Mouse (Mus musculus) heart, embryonic 14.5 days (tissue): ENCODE data around the gene Hist1h2ae. TPM values are rescaled to one million over a fixed set of nuclear protein-coding genes. Genes with fewer than 3 reads are reported as not detected.
"Not testable (repeated sequence)": the region's sequence is repeated elsewhere in the genome, so short reads cannot be mapped to it uniquely, and the experiment has no call there.

ENCODE experiments used
- ATAC-seq: fragments of 200-750 bp; cut with Nextera tagmentation; 2 replicates; pipeline ENCODE4 v1.8.0; 2017; ENCODE audit warnings: low read depth, moderate TSS enrichment; ENCODE audit not compliant: insufficient number of reproducible peaks, insufficient read depth, low FRiP score
- H3K27ac ChIP-seq, 2 experiments: fragments of 200-500 bp in 1 of 2; fragments of 300-500 bp in 1 of 2; sonication (generic) in 1 of 2; replicated peaks in 1 of 2; 2 replicates each; pipeline ENCODE4 v1.5.1; 2012 to 2014; ENCODE audit warnings: low read depth in 2 of 2, low read length in 2 of 2, control low read depth in 1 of 2, mild to moderate bottlenecking in 1 of 2, mixed read lengths in 1 of 2; ENCODE audit not compliant: control insufficient read depth in 1 of 2, insufficient read depth in 1 of 2
- H3K27me3 ChIP-seq: fragments of 300-500 bp; sonication (generic); 2 replicates; pipeline ENCODE4 v1.6.1; 2014; ENCODE audit warnings: mild to moderate bottlenecking, low read length, control low read depth; ENCODE audit not compliant: control insufficient read depth, insufficient read depth
- H3K36me3 ChIP-seq: fragments of 300-500 bp; sonication (generic); 2 replicates; pipeline ENCODE4 v1.6.1; 2014; ENCODE audit warnings: mild to moderate bottlenecking, control low read depth, low read length, mixed read lengths; ENCODE audit not compliant: control insufficient read depth, insufficient read depth
- H3K4me1 ChIP-seq, 2 experiments: fragments of 200-500 bp in 1 of 2; fragments of 300-500 bp in 1 of 2; sonication (generic) in 1 of 2; 2 replicates each; pipeline ENCODE4 v1.6.1; 2012 to 2014; ENCODE audit warnings: low read length in 2 of 2, control low read depth in 1 of 2, mixed read lengths in 1 of 2; ENCODE audit not compliant: control insufficient read depth in 2 of 2, insufficient read depth in 2 of 2
- H3K4me2 ChIP-seq: fragments of 300-500 bp; sonication (generic); 2 replicates; pipeline ENCODE4 v1.6.1; 2014; ENCODE audit warnings: mild to moderate bottlenecking, low read length
- H3K4me3 ChIP-seq, 2 experiments: fragments of 200-500 bp in 1 of 2; fragments of 300-500 bp in 1 of 2; sonication (generic) in 1 of 2; 2 replicates each; pipeline ENCODE4 v1.5.1; 2012 to 2014; ENCODE audit warnings: low read length in 2 of 2, mild to moderate bottlenecking in 2 of 2, control low read depth in 1 of 2, low read depth in 1 of 2, moderate library complexity in 1 of 2; ENCODE audit not compliant: control insufficient read depth in 1 of 2, insufficient read depth in 1 of 2
- H3K9ac ChIP-seq: fragments of 300-500 bp; sonication (generic); 2 replicates; pipeline ENCODE4 v1.6.1; 2014; ENCODE audit warnings: mild to moderate bottlenecking, low read length
- H3K9me3 ChIP-seq: fragments of 300-500 bp; sonication (generic); 2 replicates; pipeline ENCODE4 v1.6.1; 2016; ENCODE audit warnings: low read length, control low read depth; ENCODE audit not compliant: control insufficient read depth
- WGBS: fragments of 180-500 bp; shearing (Covaris S2); extraction: QIAGEN DNeasy Blood & Tissue Kit; methylation state at CpG from one replicate; pipeline ENCODE4 v1.1.7; 2014; 5-methylcytosine and 5-hydroxymethylcytosine counted together
- polyA plus RNA-seq: library from polyadenylated mRNA; unstranded; fragments of >200 nt; fragmentation: Nextera tagmentation; extraction: Ambion mirVana; gene quantifications from 2 replicates; pipeline ENCODE4 v1.2.1, GENCODE M21; 2014

Hist1h2ae gene
- polyA plus RNA-seq, 1 experiment from 2014 or later = 49.1 TPM

GRCm38 (mm10) chr13:23591206-23591605 is 20.2 kb upstream of the Hist1h2ae start:
- Histone ChIP-seq H3K9me3 (no peaks in the 10 kb centered on the region), H3K4me3 (no peak overlapping the region), H3K27me3 (no peaks in the 10 kb centered on the region), H3K27ac (no peak overlapping the region), H3K9ac (no peak overlapping the region), H3K4me1 (peaks cover 0 to 2% of the 10 kb centered on the region in 2 experiments; a peak in 1 of 4 replicates), H3K36me3 (no peaks in the 10 kb centered on the region), H3K4me2 (no peak overlapping the region)
- ATAC-seq = no peak
- WGBS = 89% methylated on average over 7 of the region's 7 CpGs

- H3K9ac ChIP-seq = peak overlapping the region; percentile 76
- H3K4me3 ChIP-seq = peak overlapping the region; percentile 23 to 49
- H3K27me3 ChIP-seq = no peaks in the 10 kb centered on the region
- H3K4me2 ChIP-seq = peak overlapping the region; percentile 91
- 7% methylated on average over 1 of the region's 1 CpGs for WGBS
- ATAC-seq = no peak
- no peaks in the 10 kb centered on the region for H3K9me3 ChIP-seq
- H3K4me1 ChIP-seq = peaks cover 5 to 14% of the 10 kb centered on the region in 2 experiments
- H3K27ac ChIP-seq = peak overlapping the region; percentile 87 to 95
- H3K36me3 ChIP-seq = no peaks in the 10 kb centered on the region
Observed at GRCm38 (mm10) chr13:23586940-23587225, 15.9 kb upstream of the Hist1h2ae start.

GRCm38 (mm10) chr13:23586099-23586939 is 15.3 kb upstream of the Hist1h2ae start:
- ATAC-seq = no peak
- H3K27me3 ChIP-seq = no peaks in the 10 kb centered on the region
- H3K4me2 ChIP-seq = peak overlapping the region; percentile 91
- 3% methylated on average over 21 of the region's 22 CpGs for WGBS
- H3K4me3 ChIP-seq = peak overlapping the region; percentile 23 to 49
- H3K4me1 ChIP-seq = peaks cover 5 to 15% of the 10 kb centered on the region in 2 experiments
- peak overlapping the region; percentile 87 to 95 for H3K27ac ChIP-seq
- no peaks in the 10 kb centered on the region for H3K36me3 ChIP-seq
- H3K9me3 ChIP-seq = no peaks in the 10 kb centered on the region
- H3K9ac ChIP-seq = peak overlapping the region; percentile 87

GRCm38 (mm10) chr13:23585442-23586098 is 14.6 kb upstream of the Hist1h2ae start:
- peak overlapping the region; percentile 49 to 57 for H3K4me3 ChIP-seq
- not testable (repeated sequence) for H3K36me3 ChIP-seq, H3K27me3 ChIP-seq, H3K9me3 ChIP-seq
- peak; percentile 81 for ATAC-seq
- peak overlapping the region; percentile 95 to 98 for H3K27ac ChIP-seq
- WGBS = 0% methylated on average over 27 of the region's 36 CpGs
- peaks cover 5 to 15% of the 10 kb centered on the region in 2 experiments for H3K4me1 ChIP-seq
- H3K4me2 ChIP-seq = peak overlapping the region; percentile 91
- H3K9ac ChIP-seq = peak overlapping the region; percentile 87

GRCm38 (mm10) chr13:23585029-23585441 is 14.0 kb upstream of the Hist1h2ae start:
- no peak for ATAC-seq
- peak overlapping the region; percentile 95 to 98 for H3K27ac ChIP-seq
- under 1% methylated on average over 21 of the region's 21 CpGs for WGBS

GRCm38 (mm10) chr13:23584331-23584730 is 13.3 kb upstream of the Hist1h2ae start:
- Histone ChIP-seq H3K4me3 (peak overlapping the region in 1 of 2 experiments; percentile 49; a peak in 3 of 4 replicates), H3K4me1 (peaks cover 5 to 15% of the 10 kb centered on the region in 2 experiments)
- no peak for ATAC-seq

More at GRCm38 (mm10) chr13:23585029-23585441, 14.0 kb upstream of the Hist1h2ae start:
- H3K9ac ChIP-seq = peak overlapping the region; percentile 87
- peak overlapping the region; percentile 91 for H3K4me2 ChIP-seq
- H3K9me3 ChIP-seq = no peaks in the 10 kb centered on the region
- H3K4me3 ChIP-seq = peak overlapping the region; percentile 49 to 57
- no peaks in the 10 kb centered on the region for H3K36me3 ChIP-seq
- H3K27me3 ChIP-seq = no peaks in the 10 kb centered on the region
- peaks cover 5 to 15% of the 10 kb centered on the region in 2 experiments for H3K4me1 ChIP-seq

GRCm38 (mm10) chr13:23583387-23584068 is 12.5 kb upstream of the Hist1h2ae start:
- Histone ChIP-seq H3K4me2 (no peak overlapping the region; the same call in 1 of the 2 replicates), H3K9me3 (no peaks in the 10 kb centered on the region), H3K4me3 (no peak overlapping the region), H3K27ac (peak overlapping the region; percentile 22 to 35), H3K36me3 (no peaks in the 10 kb centered on the region), H3K27me3 (no peaks in the 10 kb centered on the region), H3K9ac (no peak overlapping the region), H3K4me1 (peaks cover 5 to 15% of the 10 kb centered on the region in 2 experiments)
- no peak for ATAC-seq

More at GRCm38 (mm10) chr13:23584331-23584730, 13.3 kb upstream of the Hist1h2ae start:
- Histone ChIP-seq H3K27me3 (no peaks in the 10 kb centered on the region), H3K27ac (peak overlapping the region; percentile 95 to 98), H3K9me3 (no peaks in the 10 kb centered on the region), H3K36me3 (no peaks in the 10 kb centered on the region), H3K4me2 (peak overlapping the region; percentile 91), H3K9ac (peak overlapping the region; percentile 87)
